Mouse (Mus musculus) retina, adult 2 months (tissue): ENCODE results near the gene Myo18a.

Experiments
- DNase-seq: peaks from one replicate; pipeline ENCODE4 v3.0.0-alpha.2; 2012; ENCODE audit warnings: low read depth, low spot score

The Myo18a gene

GRCm38 (mm10) chr11:77795216-77795615 lies 32.2 kb downstream of the Myo18a start:
- DNase-seq = no peak

GRCm38 (mm10) chr11:77800491-77800868 lies 37.4 kb downstream of the Myo18a start:
- no peak for DNase-seq

- no peak for DNase-seq
Observed at GRCm38 (mm10) chr11:77800869-77801701, 38.0 kb downstream of the Myo18a start.

GRCm38 (mm10) chr11:77802341-77802865 lies 39.4 kb downstream of the Myo18a start:
- no peak for DNase-seq

- no peak for DNase-seq
Observed at GRCm38 (mm10) chr11:77806218-77806617, 43.2 kb downstream of the Myo18a start.

GRCm38 (mm10) chr11:77806855-77807254 lies 43.8 kb downstream of the Myo18a start:
- no peak for DNase-seq

- no peak for DNase-seq
Observed at GRCm38 (mm10) chr11:77808051-77808465, 45.0 kb downstream of the Myo18a start.

- DNase-seq = no peak
Observed at GRCm38 (mm10) chr11:77809215-77809614, 46.2 kb downstream of the Myo18a start.

GRCm38 (mm10) chr11:77810018-77810417 lies 47.0 kb downstream of the Myo18a start:
- DNase-seq = no peak

- no peak for DNase-seq
Observed at GRCm38 (mm10) chr11:77813969-77814368, 50.9 kb downstream of the Myo18a start.

- DNase-seq = peak; percentile 67
Observed at GRCm38 (mm10) chr11:77816003-77816402, 53.0 kb downstream of the Myo18a start.

- no peak for DNase-seq
Observed at GRCm38 (mm10) chr11:77821648-77822047, 58.6 kb downstream of the Myo18a start.

- DNase-seq = no peak
Observed at GRCm38 (mm10) chr11:77822781-77823180, 59.7 kb downstream of the Myo18a start.

- DNase-seq = no peak
Observed at GRCm38 (mm10) chr11:77825853-77826252, 62.8 kb downstream of the Myo18a start.

GRCm38 (mm10) chr11:77826311-77826710 lies 63.3 kb downstream of the Myo18a start:
- DNase-seq = no peak

- DNase-seq = peak; percentile 71
Observed at GRCm38 (mm10) chr11:77827241-77827995, 64.4 kb downstream of the Myo18a start.

GRCm38 (mm10) chr11:77828163-77828562 lies 65.1 kb downstream of the Myo18a start:
- no peak for DNase-seq

GRCm38 (mm10) chr11:77829043-77829841 lies 66.2 kb downstream of the Myo18a start:
- DNase-seq = no peak

- DNase-seq = no peak
Observed at GRCm38 (mm10) chr11:77830875-77831274, 67.8 kb downstream of the Myo18a start.

GRCm38 (mm10) chr11:77832541-77832940 lies 69.5 kb downstream of the Myo18a start:
- DNase-seq = no peak

- DNase-seq = no peak
Observed at GRCm38 (mm10) chr11:77835109-77835508, 72.1 kb downstream of the Myo18a start.

GRCm38 (mm10) chr11:77836290-77836689 lies 73.2 kb downstream of the Myo18a start:
- DNase-seq = no peak
